Mouse (Mus musculus) MEL-GATA-1-ER (cell line): ENCODE data around the gene Klhl32.
"Not testable (repeated sequence)": the region's sequence is repeated elsewhere in the genome, so short reads cannot be mapped to it uniquely, and the experiment has no call there.

Experiments
- DNase-seq: peaks from one replicate; pipeline ENCODE4 v3.0.0-alpha.2; 2012; ENCODE audit warnings: low read depth; ENCODE audit errors: extremely low read depth

The Klhl32 gene

GRCm38 (mm10) chr4:24796229-24796628 is 54.7 kb downstream of the Klhl32 start:
- no peak for DNase-seq

- no peak for DNase-seq
Observed at GRCm38 (mm10) chr4:24795180-24795579, 55.7 kb downstream of the Klhl32 start.

- no peak for DNase-seq
Observed at GRCm38 (mm10) chr4:24793726-24794345, 57.1 kb downstream of the Klhl32 start.

GRCm38 (mm10) chr4:24792416-24792981 is 58.4 kb downstream of the Klhl32 start:
- no peak for DNase-seq

GRCm38 (mm10) chr4:24789331-24789730 is 61.6 kb downstream of the Klhl32 start:
- DNase-seq: no peak

- no peak for DNase-seq
Observed at GRCm38 (mm10) chr4:24785757-24786532, 65.0 kb downstream of the Klhl32 start.

GRCm38 (mm10) chr4:24765919-24766318 is 85.0 kb downstream of the Klhl32 start:
- no peak for DNase-seq

GRCm38 (mm10) chr4:24765469-24765868 is 85.5 kb downstream of the Klhl32 start:
- no peak for DNase-seq

- no peak for DNase-seq
Observed at GRCm38 (mm10) chr4:24764558-24764957, 86.4 kb downstream of the Klhl32 start.

- no peak for DNase-seq
Observed at GRCm38 (mm10) chr4:24763451-24763850, 87.5 kb downstream of the Klhl32 start.

- DNase-seq: no peak
Observed at GRCm38 (mm10) chr4:24758954-24759353, 92.0 kb downstream of the Klhl32 start.

GRCm38 (mm10) chr4:24752517-24753208 is 98.3 kb downstream of the Klhl32 start:
- no peak for DNase-seq

- no peak for DNase-seq
Observed at GRCm38 (mm10) chr4:24737080-24737479, 113.8 kb downstream of the Klhl32 start.

GRCm38 (mm10) chr4:24720834-24721233 is 130.1 kb downstream of the Klhl32 start:
- no peak for DNase-seq

- DNase-seq: no peak
Observed at GRCm38 (mm10) chr4:24715559-24715958, 135.4 kb downstream of the Klhl32 start.

- DNase-seq: no peak
Observed at GRCm38 (mm10) chr4:24714367-24714766, 136.6 kb downstream of the Klhl32 start.

- DNase-seq: no peak
Observed at GRCm38 (mm10) chr4:24698528-24699117, 152.3 kb downstream of the Klhl32 start.

GRCm38 (mm10) chr4:24680080-24680479 is 170.8 kb downstream of the Klhl32 start:
- no peak for DNase-seq

- no peak for DNase-seq
Observed at GRCm38 (mm10) chr4:24670007-24670406, 180.9 kb downstream of the Klhl32 start.

- DNase-seq: no peak
Observed at GRCm38 (mm10) chr4:24659218-24659617, 191.7 kb downstream of the Klhl32 start.

- DNase-seq: not testable (repeated sequence)
Observed at GRCm38 (mm10) chr4:24644735-24645134, 206.2 kb downstream of the Klhl32 start.

- DNase-seq: no peak
Observed at GRCm38 (mm10) chr4:24642306-24642705, 208.6 kb downstream of the Klhl32 start.
